Mouse (Mus musculus): ENCODE results near the gene Pcyox1. TPM values are rescaled to one million over a fixed set of nuclear protein-coding genes. Genes with fewer than 3 reads are reported as not detected.

The Pcyox1 gene
- 10 to 100 TPM; 68.1 to 69.2 TPM for total RNA-seq (2021)
- long read RNA-seq, experiment 1, full-length matches to known transcripts: 71 of 92 reads
- long read RNA-seq, experiment 1, partial matches to known transcripts: 8 of 92 reads
- long read RNA-seq, experiment 1, other reads (novel, unspliced or antisense): 13 of 92 reads
- long read RNA-seq, experiment 2, full-length matches to known transcripts: 45 of 67 reads
- long read RNA-seq, experiment 2, partial matches to known transcripts: 6 of 67 reads
- long read RNA-seq, experiment 2, other reads (novel, unspliced or antisense): 16 of 67 reads

GRCm38 (mm10) chr6:86396581-86397256 is at the start of gene Pcyox1:
Pcyox1 (minus strand) TSS chr6:86397154.
- peak; percentile 90 to 91 for DNase-seq
- intact Hi-C loops (cut with DNase I): loop anchor here (2.0 to 5.0 kb wide), 2 partner anchors 32 to 254 kb away; partner anchors contain the start of gene Fam136a

GRCm38 (mm10) chr6:86445551-86445950 is 48.6 kb upstream of the Pcyox1 start:
- no peak for DNase-seq
- intact Hi-C loops (cut with DNase I): no loop called here

GRCm38 (mm10) chr6:86441571-86441970 is 44.6 kb upstream of the Pcyox1 start:
- intact Hi-C loops (cut with DNase I): no loop called here

GRCm38 (mm10) chr6:86439531-86439930 is 42.6 kb upstream of the Pcyox1 start:
- DNase-seq: no peak
- intact Hi-C loops (cut with DNase I): loop anchor here (5.0 kb wide), 1 partner anchor 228 kb away; the partner anchor contains the start of gene Mxd1

More at GRCm38 (mm10) chr6:86441571-86441970, 44.6 kb upstream of the Pcyox1 start:
- DNase-seq: no peak

GRCm38 (mm10) chr6:86439119-86439496 is 42.2 kb upstream of the Pcyox1 start:
- intact Hi-C loops (cut with DNase I): loop anchor here (5.0 kb wide), 1 partner anchor 228 kb away; the partner anchor contains the start of gene Mxd1
- no peak for DNase-seq

GRCm38 (mm10) chr6:86438272-86439118 is 41.5 kb upstream of the Pcyox1 start, which contains the start of gene C87436:
C87436 (plus strand) TSS chr6:86438374.
- DNase-seq: peak; percentile 92 to 95
- intact Hi-C loops (cut with DNase I): loop anchor here (5.0 kb wide), 1 partner anchor 229 kb away; the partner anchor contains the start of gene Mxd1

GRCm38 (mm10) chr6:86437711-86438110 is 40.8 kb upstream of the Pcyox1 start:
- DNase-seq: peak; percentile 30 to 59
- intact Hi-C loops (cut with DNase I): loop anchor here (1.0 to 5.0 kb wide), 2 partner anchors 32 to 230 kb away; partner anchors contain the start of gene Mxd1

- intact Hi-C loops (cut with DNase I): no loop called here
- no peak for DNase-seq
These were observed 36.7 kb upstream of the Pcyox1 start for GRCm38 (mm10) chr6:86433696-86434095.

GRCm38 (mm10) chr6:86431531-86431930 is 34.6 kb upstream of the Pcyox1 start:
- DNase-seq: no peak
- intact Hi-C loops (cut with DNase I): no loop called here

GRCm38 (mm10) chr6:86426358-86426757 is 29.4 kb upstream of the Pcyox1 start, which contains the start of gene Gm44790:
Gm44790 (plus strand) TSS chr6:86426658.
- no peak for DNase-seq
- intact Hi-C loops (cut with DNase I): no loop called here

GRCm38 (mm10) chr6:86420491-86420890 is 23.5 kb upstream of the Pcyox1 start:
- no peak for DNase-seq
- intact Hi-C loops (cut with DNase I): no loop called here

GRCm38 (mm10) chr6:86419239-86419638 is 22.3 kb upstream of the Pcyox1 start:
- intact Hi-C loops (cut with DNase I): no loop called here
- DNase-seq: no peak

- no peak for DNase-seq
- intact Hi-C loops (cut with DNase I): no loop called here
These were observed 21.8 kb upstream of the Pcyox1 start for GRCm38 (mm10) chr6:86418711-86419110.

GRCm38 (mm10) chr6:86406306-86406705 is 9.4 kb upstream of the Pcyox1 start:
- intact Hi-C loops (cut with DNase I): no loop called here
- no peak for DNase-seq

- no peak for DNase-seq
- intact Hi-C loops (cut with DNase I): loop anchor here (1.0 to 5.0 kb wide), 2 partner anchors 32 to 278 kb away; no protein-coding TSS in a partner anchor
These were observed 8.0 kb upstream of the Pcyox1 start for GRCm38 (mm10) chr6:86404996-86405395.

GRCm38 (mm10) chr6:86404100-86404861 is 7.3 kb upstream of the Pcyox1 start, which contains the start of gene Tia1:
Tia1 (plus strand) TSS chr6:86404219.
- intact Hi-C loops (cut with DNase I): loop anchor here (5.0 kb wide), 1 partner anchor 277 kb away; no protein-coding TSS in a partner anchor
- peak; percentile 97 to 98 for DNase-seq

- intact Hi-C loops (cut with DNase I): loop anchor here (5.0 kb wide), 1 partner anchor 276 kb away; no protein-coding TSS in a partner anchor
- peak; percentile 83 to 89 for DNase-seq
These were observed 6.8 kb upstream of the Pcyox1 start for GRCm38 (mm10) chr6:86403728-86404099.

GRCm38 (mm10) chr6:86402681-86403607 is 6.0 kb upstream of the Pcyox1 start:
- no peak for DNase-seq
- intact Hi-C loops (cut with DNase I): loop anchor here (5.0 kb wide), 1 partner anchor 276 kb away; no protein-coding TSS in a partner anchor

All from heart, postnatal 14 days (tissue).